8 mouse cellular contexts compared by ENCODE assay signal in the genomic region with DNA sequence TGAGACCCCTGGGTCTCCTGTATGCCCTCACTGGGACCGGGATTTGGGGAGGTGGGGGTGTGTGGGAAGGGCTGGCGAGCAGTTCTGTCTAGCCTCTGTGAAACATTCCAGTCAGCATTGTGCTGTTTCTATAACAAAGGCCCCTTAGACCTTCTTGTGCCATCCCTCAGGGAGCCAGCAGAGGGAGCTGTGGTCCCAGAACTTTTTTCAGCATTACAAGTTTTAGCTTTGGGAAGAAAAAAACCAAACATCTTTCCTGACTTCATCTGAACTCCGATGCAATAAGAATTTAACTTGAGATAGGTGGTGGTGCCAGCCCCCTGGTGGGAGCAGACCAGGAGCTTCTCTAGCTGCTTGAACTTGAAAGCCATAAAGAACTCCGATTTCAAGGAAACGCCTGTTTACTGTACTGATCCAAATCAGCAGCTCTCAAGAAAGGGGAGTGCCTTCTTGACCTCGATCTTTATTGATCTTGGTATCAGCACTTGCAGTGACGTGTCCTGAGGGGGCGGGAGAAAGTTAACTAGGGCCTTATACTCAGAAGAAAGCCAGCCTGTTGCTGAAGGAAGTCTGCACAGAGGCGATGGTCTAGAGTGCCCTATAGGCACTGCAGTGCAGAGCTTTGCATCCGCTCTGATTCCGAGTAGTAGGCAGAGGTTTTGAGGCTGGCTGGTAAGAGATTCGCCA.
DNase-seq lines count a peak whose midpoint lies in the region; ATAC-seq and TF ChIP-seq lines count a peak whose summit lies in the region.

No protein-coding gene starts in this region.

- DNase-seq in gastrocnemius, adult 8-10 months (ENCODE audit: low spot score in 2 of 2), result peak; percentile 42 to 45
- DNase-seq in hindlimb bud, embryonic 11.5 days (ENCODE audit: extremely low spot score, low read depth, low spot score), result peak; percentile 86
- peak; percentile 76 to 80 for DNase-seq in left cerebral cortex, adult 2 months (ENCODE audit: extremely low spot score in 1 of 2, low spot score in 2 of 2)
- DNase-seq in right cerebral cortex, postnatal 36 days (ENCODE audit: low spot score in 2 of 2), result peak; percentile 39 to 56
- DNase-seq in urinary bladder, postnatal 4 days (ENCODE audit: low spot score in 2 of 2), result peak; percentile 70 to 75

- H3K4me3 ChIP-seq in left cerebral cortex, adult 2 months, result no peak overlapping the region

- intact Hi-C loops in left cerebral cortex, adult 2 months (cut with DNase I), result loop anchor here (2.0 to 5.0 kb wide), 3 partner anchors 94 to 351 kb away; no protein-coding TSS in a partner anchor

- TF ChIP-seq CTCF in left cerebral cortex, adult 2 months (IDR thresholded peaks at IDR 0.05), result peak; percentile 98

- ATAC-seq in activated CD4-positive, CD25-positive, alpha-beta regulatory T cell, adult 4 months, result peak; percentile 95
- ATAC-seq in common myeloid progenitor, adult 5-6 weeks (replicated peaks; ENCODE audit: low read depth, poor library complexity, severe bottlenecking), result peak; percentile 84
- peak; percentile 51 for ATAC-seq in megakaryocyte, adult 5-6 weeks (ENCODE audit: poor library complexity, severe bottlenecking)

- no peak overlapping the region for H3K27ac ChIP-seq in left cerebral cortex, adult 2 months
